Mouse (Mus musculus): ENCODE results near the gene Camta1. TPM values are rescaled to one million over a fixed set of nuclear protein-coding genes. Genes with fewer than 3 reads are reported as not detected.

Camta1 gene
- polyA plus RNA-seq, 1 experiment from 2014 or later = 86.8 TPM

- H3K4me2 ChIP-seq (replicated peaks; ENCODE audit: low read depth, low read length) = no peak overlapping the region
- no peak for ATAC-seq (ENCODE audit: insufficient number of reproducible peaks, insufficient read depth, low FRiP score, low read depth)
- 86% methylated on average over 6 of the region's 6 CpGs for WGBS
- no peak overlapping the region for H3K27ac ChIP-seq (ENCODE audit: low read length)
- H3K9ac ChIP-seq (replicated peaks; ENCODE audit: low read depth, low read length) = no peak overlapping the region
- no peaks in the 10 kb centered on the region for H3K9me3 ChIP-seq (ENCODE audit: control insufficient read depth, low read depth, low read length)
- H3K27me3 ChIP-seq (ENCODE audit: control insufficient read depth, insufficient read depth, low read length) = no peaks in the 10 kb centered on the region
- H3K4me1 ChIP-seq (ENCODE audit: control insufficient read depth, insufficient read depth, low read length) = no peaks in the 10 kb centered on the region
- H3K4me3 ChIP-seq (ENCODE audit: low read depth, low read length) = no peak overlapping the region
- no peaks in the 10 kb centered on the region for H3K36me3 ChIP-seq (ENCODE audit: control insufficient read depth, insufficient read depth, low read length)
Observed at GRCm38 (mm10) chr4:151780511-151780910, 81.2 kb downstream of the Camta1 start.

- H3K9me3 ChIP-seq (ENCODE audit: control insufficient read depth, low read depth, low read length) = no peaks in the 10 kb centered on the region
- no peaks in the 10 kb centered on the region for H3K36me3 ChIP-seq (ENCODE audit: control insufficient read depth, insufficient read depth, low read length)
- no peak overlapping the region for H3K27ac ChIP-seq (ENCODE audit: low read length)
- WGBS = 92% methylated on average over 12 of the region's 12 CpGs
- H3K4me3 ChIP-seq (ENCODE audit: low read depth, low read length) = no peak overlapping the region
- no peak overlapping the region for H3K9ac ChIP-seq (replicated peaks; ENCODE audit: low read depth, low read length)
- H3K4me1 ChIP-seq (ENCODE audit: control insufficient read depth, insufficient read depth, low read length) = no peaks in the 10 kb centered on the region
- H3K27me3 ChIP-seq (ENCODE audit: control insufficient read depth, insufficient read depth, low read length) = no peaks in the 10 kb centered on the region
- no peak for ATAC-seq (ENCODE audit: insufficient number of reproducible peaks, insufficient read depth, low FRiP score, low read depth)
- no peak overlapping the region for H3K4me2 ChIP-seq (replicated peaks; ENCODE audit: low read depth, low read length)
Observed at GRCm38 (mm10) chr4:151779962-151780459, 81.7 kb downstream of the Camta1 start.

GRCm38 (mm10) chr4:151778511-151778910 lies 83.2 kb downstream of the Camta1 start:
- no peak overlapping the region for H3K27ac ChIP-seq (ENCODE audit: low read length)
- WGBS = 74% methylated on average over 4 of the region's 4 CpGs
- H3K27me3 ChIP-seq (ENCODE audit: control insufficient read depth, insufficient read depth, low read length) = no peaks in the 10 kb centered on the region

GRCm38 (mm10) chr4:151777451-151777850 lies 84.2 kb downstream of the Camta1 start:
- Histone ChIP-seq H3K27me3 (ENCODE audit: control insufficient read depth, insufficient read depth, low read length) (no peaks in the 10 kb centered on the region), H3K36me3 (ENCODE audit: control insufficient read depth, insufficient read depth, low read length) (no peaks in the 10 kb centered on the region), H3K4me1 (ENCODE audit: control insufficient read depth, insufficient read depth, low read length) (no peaks in the 10 kb centered on the region), H3K4me2 (replicated peaks; ENCODE audit: low read depth, low read length) (no peak overlapping the region), H3K9me3 (ENCODE audit: control insufficient read depth, low read depth, low read length) (no peaks in the 10 kb centered on the region), H3K27ac (ENCODE audit: low read length) (no peak overlapping the region), H3K4me3 (ENCODE audit: low read depth, low read length) (no peak overlapping the region), H3K9ac (replicated peaks; ENCODE audit: low read depth, low read length) (no peak overlapping the region)
- 61% methylated on average over 6 of the region's 6 CpGs for WGBS
- no peak for ATAC-seq (ENCODE audit: insufficient number of reproducible peaks, insufficient read depth, low FRiP score, low read depth)

More at GRCm38 (mm10) chr4:151778511-151778910, 83.2 kb downstream of the Camta1 start:
- H3K9me3 ChIP-seq (ENCODE audit: control insufficient read depth, low read depth, low read length) = no peaks in the 10 kb centered on the region
- no peak for ATAC-seq (ENCODE audit: insufficient number of reproducible peaks, insufficient read depth, low FRiP score, low read depth)
- no peak overlapping the region for H3K4me2 ChIP-seq (replicated peaks; ENCODE audit: low read depth, low read length)
- H3K9ac ChIP-seq (replicated peaks; ENCODE audit: low read depth, low read length) = no peak overlapping the region
- no peaks in the 10 kb centered on the region for H3K4me1 ChIP-seq (ENCODE audit: control insufficient read depth, insufficient read depth, low read length)
- H3K4me3 ChIP-seq (ENCODE audit: low read depth, low read length) = no peak overlapping the region
- H3K36me3 ChIP-seq (ENCODE audit: control insufficient read depth, insufficient read depth, low read length) = no peaks in the 10 kb centered on the region

- Histone ChIP-seq H3K27me3 (ENCODE audit: control insufficient read depth, insufficient read depth, low read length) (no peaks in the 10 kb centered on the region), H3K27ac (ENCODE audit: low read length) (no peak overlapping the region), H3K9ac (replicated peaks; ENCODE audit: low read depth, low read length) (no peak overlapping the region), H3K4me2 (replicated peaks; ENCODE audit: low read depth, low read length) (no peak overlapping the region), H3K4me3 (ENCODE audit: low read depth, low read length) (no peak overlapping the region), H3K9me3 (ENCODE audit: control insufficient read depth, low read depth, low read length) (no peaks in the 10 kb centered on the region), H3K4me1 (ENCODE audit: control insufficient read depth, insufficient read depth, low read length) (no peaks in the 10 kb centered on the region), H3K36me3 (ENCODE audit: control insufficient read depth, insufficient read depth, low read length) (no peaks in the 10 kb centered on the region)
- WGBS = 87% methylated on average over 7 of the region's 7 CpGs
- no peak for ATAC-seq (ENCODE audit: insufficient number of reproducible peaks, insufficient read depth, low FRiP score, low read depth)
Observed at GRCm38 (mm10) chr4:151775441-151775840, 86.2 kb downstream of the Camta1 start.

- WGBS = 69% methylated on average over 3 of the region's 3 CpGs
- no peak for ATAC-seq (ENCODE audit: insufficient number of reproducible peaks, insufficient read depth, low FRiP score, low read depth)
- no peak overlapping the region for H3K4me2 ChIP-seq (replicated peaks; ENCODE audit: low read depth, low read length)
- no peak overlapping the region for H3K4me3 ChIP-seq (ENCODE audit: low read depth, low read length)
- H3K27ac ChIP-seq (ENCODE audit: low read length) = no peak overlapping the region
- no peak overlapping the region for H3K9ac ChIP-seq (replicated peaks; ENCODE audit: low read depth, low read length)
- H3K9me3 ChIP-seq (ENCODE audit: control insufficient read depth, low read depth, low read length) = no peaks in the 10 kb centered on the region
- H3K4me1 ChIP-seq (ENCODE audit: control insufficient read depth, insufficient read depth, low read length) = no peaks in the 10 kb centered on the region
- H3K36me3 ChIP-seq (ENCODE audit: control insufficient read depth, insufficient read depth, low read length) = no peaks in the 10 kb centered on the region
- H3K27me3 ChIP-seq (ENCODE audit: control insufficient read depth, insufficient read depth, low read length) = no peaks in the 10 kb centered on the region
Observed at GRCm38 (mm10) chr4:151773651-151774050, 88.0 kb downstream of the Camta1 start.

- H3K9me3 ChIP-seq (ENCODE audit: control insufficient read depth, low read depth, low read length) = no peaks in the 10 kb centered on the region
- H3K9ac ChIP-seq (replicated peaks; ENCODE audit: low read depth, low read length) = no peak overlapping the region
- H3K27ac ChIP-seq (ENCODE audit: low read length) = no peak overlapping the region
- no peaks in the 10 kb centered on the region for H3K4me1 ChIP-seq (ENCODE audit: control insufficient read depth, insufficient read depth, low read length)
- no peak overlapping the region for H3K4me3 ChIP-seq (ENCODE audit: low read depth, low read length)
- no peak for ATAC-seq (ENCODE audit: insufficient number of reproducible peaks, insufficient read depth, low FRiP score, low read depth)
- no peaks in the 10 kb centered on the region for H3K27me3 ChIP-seq (ENCODE audit: control insufficient read depth, insufficient read depth, low read length)
- WGBS = 84% methylated on average over 5 of the region's 5 CpGs
- no peak overlapping the region for H3K4me2 ChIP-seq (replicated peaks; ENCODE audit: low read depth, low read length)
- H3K36me3 ChIP-seq (ENCODE audit: control insufficient read depth, insufficient read depth, low read length) = no peaks in the 10 kb centered on the region
Observed at GRCm38 (mm10) chr4:151773007-151773406, 88.7 kb downstream of the Camta1 start.

- H3K4me1 ChIP-seq (ENCODE audit: control insufficient read depth, insufficient read depth, low read length) = no peaks in the 10 kb centered on the region
- ATAC-seq (ENCODE audit: insufficient number of reproducible peaks, insufficient read depth, low FRiP score, low read depth) = no peak
- H3K27ac ChIP-seq (ENCODE audit: low read length) = no peak overlapping the region
- H3K27me3 ChIP-seq (ENCODE audit: control insufficient read depth, insufficient read depth, low read length) = no peaks in the 10 kb centered on the region
- no peak overlapping the region for H3K4me3 ChIP-seq (ENCODE audit: low read depth, low read length)
- no peak overlapping the region for H3K4me2 ChIP-seq (replicated peaks; ENCODE audit: low read depth, low read length)
- no peaks in the 10 kb centered on the region for H3K9me3 ChIP-seq (ENCODE audit: control insufficient read depth, low read depth, low read length)
- H3K36me3 ChIP-seq (ENCODE audit: control insufficient read depth, insufficient read depth, low read length) = no peaks in the 10 kb centered on the region
- H3K9ac ChIP-seq (replicated peaks; ENCODE audit: low read depth, low read length) = no peak overlapping the region
- 52% methylated on average over 5 of the region's 5 CpGs for WGBS
Observed at GRCm38 (mm10) chr4:151770697-151771096, 91.0 kb downstream of the Camta1 start.

- no peak overlapping the region for H3K4me3 ChIP-seq (ENCODE audit: low read depth, low read length)
- no peaks in the 10 kb centered on the region for H3K9me3 ChIP-seq (ENCODE audit: control insufficient read depth, low read depth, low read length)
- H3K4me1 ChIP-seq (ENCODE audit: control insufficient read depth, insufficient read depth, low read length) = no peaks in the 10 kb centered on the region
- H3K27ac ChIP-seq (ENCODE audit: low read length) = no peak overlapping the region
- ATAC-seq (ENCODE audit: insufficient number of reproducible peaks, insufficient read depth, low FRiP score, low read depth) = no peak
- 82% methylated on average over 4 of the region's 4 CpGs for WGBS
- no peaks in the 10 kb centered on the region for H3K27me3 ChIP-seq (ENCODE audit: control insufficient read depth, insufficient read depth, low read length)
- H3K36me3 ChIP-seq (ENCODE audit: control insufficient read depth, insufficient read depth, low read length) = no peaks in the 10 kb centered on the region
- no peak overlapping the region for H3K4me2 ChIP-seq (replicated peaks; ENCODE audit: low read depth, low read length)
- no peak overlapping the region for H3K9ac ChIP-seq (replicated peaks; ENCODE audit: low read depth, low read length)
Observed at GRCm38 (mm10) chr4:151767786-151768185, 93.9 kb downstream of the Camta1 start.

All from stomach, embryonic 14.5 days (tissue).